Mouse (Mus musculus) layer of hippocampus, adult 8-10 months (tissue): ENCODE data around the gene Gabra5. TPM values are rescaled to one million over a fixed set of nuclear protein-coding genes. Genes with fewer than 3 reads are reported as not detected.

ENCODE experiments used
- DNase-seq, 2 experiments: peaks; one replicate each; pipeline ENCODE4 v3.0.0; 2022; ENCODE audit warnings: low spot score in 2 of 2
- total RNA-seq, 4 experiments: library from RNA; stranded (reverse); gene quantifications; 2 replicates each; pipeline ENCODE4 v1.2.4; 2022

The Gabra5 gene
- total RNA-seq, 4 experiments from 2014 or later = 136 to 169 (median 157) TPM

DNA sequence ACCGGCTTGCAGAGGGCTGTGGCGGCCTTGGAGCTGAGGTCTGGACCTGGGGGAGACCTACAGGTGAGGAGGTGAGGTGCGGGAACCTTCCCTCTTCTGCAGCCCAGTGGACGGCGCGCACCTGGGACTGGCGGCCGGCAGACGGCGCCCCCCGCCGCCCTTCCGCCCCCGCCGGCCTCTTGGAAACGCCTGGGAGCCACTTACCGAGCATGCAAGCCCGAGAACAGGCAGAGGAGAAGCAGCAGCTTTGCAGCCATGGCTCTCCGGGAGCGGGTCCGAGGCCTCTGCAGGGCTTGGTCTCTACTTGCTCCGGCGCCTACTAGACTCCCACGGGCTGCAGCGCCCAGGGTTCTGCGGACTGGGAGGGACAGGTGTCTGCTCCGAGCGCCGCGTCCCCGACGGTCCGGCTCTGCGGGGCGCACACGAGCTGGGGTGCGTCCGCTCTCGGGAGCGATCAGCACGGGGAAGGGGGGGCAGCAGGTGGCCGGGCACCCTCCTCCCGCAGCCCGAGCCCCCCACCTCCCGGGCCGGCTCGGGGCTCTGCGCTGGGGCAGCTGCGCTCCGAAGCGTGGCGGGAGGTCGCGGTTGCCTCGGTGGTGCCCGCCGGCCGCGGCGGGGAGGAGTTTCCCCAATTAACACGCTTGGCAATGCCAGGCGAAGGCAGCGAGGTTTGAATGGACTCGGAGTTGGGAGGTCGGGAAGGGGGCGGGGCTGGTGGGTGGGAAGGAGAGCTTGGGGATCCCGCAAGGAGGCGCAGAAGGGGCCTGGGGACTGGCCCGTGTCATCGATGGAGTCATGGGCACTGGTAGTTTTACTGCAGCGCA lies 123.1 kb downstream of the Gabra5 start, which contains the start of gene Gabrg3:
Gabrg3 (minus strand) TSS at position 672 of the 824 bp plus-strand sequence.
- DNase-seq = peak; percentile 19 to 32

GRCm38 (mm10) chr7:57384112-57384511 lies 125.7 kb downstream of the Gabra5 start:
- peak; percentile 17 to 31 for DNase-seq

- no peak for DNase-seq
Observed at GRCm38 (mm10) chr7:57366013-57366390, 143.9 kb downstream of the Gabra5 start.

GRCm38 (mm10) chr7:57365134-57366012 lies 144.5 kb downstream of the Gabra5 start:
- no peak for DNase-seq

- no peak for DNase-seq
Observed at GRCm38 (mm10) chr7:57363812-57364211, 146.0 kb downstream of the Gabra5 start.

DNA sequence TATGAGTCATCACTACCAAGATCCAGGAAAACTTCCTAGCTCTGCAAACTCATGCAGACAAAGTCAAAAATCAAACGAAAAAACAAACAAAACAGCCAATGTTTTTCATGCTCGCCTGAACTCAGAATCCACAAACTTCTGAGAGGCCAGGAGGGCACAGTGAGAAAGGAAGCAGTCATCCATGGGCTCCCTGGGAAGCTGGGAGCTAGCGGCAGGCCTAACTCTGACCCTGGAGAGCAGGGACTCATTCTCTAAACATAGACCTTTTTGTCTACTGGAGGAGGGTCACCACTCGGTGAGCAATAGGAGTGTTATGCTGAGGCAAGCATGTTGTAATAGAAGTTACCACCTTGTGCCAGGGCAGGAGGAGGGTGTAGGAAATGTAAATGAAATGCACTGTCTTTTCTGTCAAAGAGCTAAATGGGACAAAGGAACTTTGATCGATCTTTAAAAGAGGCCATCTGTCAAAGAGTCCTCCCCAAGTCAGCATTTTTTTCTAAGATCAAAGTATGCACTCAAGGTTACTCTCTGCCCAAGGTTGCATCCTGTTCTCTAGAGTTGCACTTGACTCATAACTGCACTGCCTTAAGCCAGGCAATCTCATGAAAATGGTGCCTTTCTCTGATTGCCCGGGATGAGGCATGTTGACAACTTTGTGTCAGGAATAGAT lies 151.9 kb downstream of the Gabra5 start:
- DNase-seq = no peak

Other genes with a start within 250 kb of the Gabra5 start
- 10 to 100 TPM; 12.9 to 15.4 (median 14.5) TPM for gene Gabrg3, start 122.9 kb downstream of the Gabra5 start, total RNA-seq
- gene Gabrb3, start 90.4 kb downstream of the Gabra5 start, total RNA-seq = 100 to 1,000 TPM; 211 to 252 (median 245) TPM